ENCODE assay signal across 8 mouse cellular contexts in the genomic region with DNA sequence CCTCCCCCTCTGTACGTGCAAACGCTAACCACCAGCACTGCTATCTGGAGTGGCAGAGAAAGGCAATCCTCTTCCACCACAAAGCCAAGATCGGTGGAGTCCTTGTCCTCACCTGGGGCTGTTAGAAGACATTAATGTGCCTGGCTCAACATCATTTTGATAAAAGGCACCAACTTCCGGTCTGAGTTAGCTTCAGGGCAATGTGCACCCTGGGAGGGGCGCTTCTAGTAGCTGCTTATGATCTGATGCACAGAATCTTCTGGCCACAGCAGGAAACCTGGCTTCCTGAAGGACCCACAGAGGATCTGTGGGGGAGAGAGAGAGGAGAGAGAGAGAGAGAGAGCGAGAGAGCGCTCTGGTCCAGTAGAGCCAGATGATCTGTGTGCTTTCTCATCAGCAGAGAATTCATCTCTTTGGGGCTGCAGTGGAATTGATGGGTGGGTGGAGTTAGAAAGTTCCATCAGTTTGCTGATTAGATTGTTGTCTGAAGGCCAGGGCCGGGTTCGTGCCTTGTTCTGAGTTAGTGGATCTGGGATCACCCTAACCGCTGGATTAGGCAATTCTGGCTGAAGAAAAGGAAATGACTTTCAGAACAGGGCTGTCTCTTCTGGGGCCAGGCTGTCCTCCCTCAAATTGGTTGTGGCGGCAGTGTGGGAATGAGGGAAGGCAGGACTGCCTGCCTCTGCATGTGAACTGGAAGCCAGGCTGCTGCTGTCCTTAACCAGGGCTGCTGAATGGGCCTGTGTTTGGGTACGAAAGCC.
DNase-seq lines count a peak whose midpoint lies in the region; ATAC-seq and TF ChIP-seq lines count a peak whose summit lies in the region.

No protein-coding gene starts in this region.

- TF ChIP-seq POLR2A in bone marrow, adult 2 months (IDR thresholded peaks at IDR 0.05; ENCODE audit: borderline replicate concordance, control insufficient read depth, low read depth, low read length), result no peak

- TF ChIP-seq CTCF in bone marrow, adult 2 months (IDR thresholded peaks at IDR 0.05; ENCODE audit: control insufficient read depth, insufficient read depth, low read length), result no peak

- 3% methylated on average over 10 of the region's 12 CpGs for WGBS in bone marrow, adult 2 months
- 54% methylated on average over 10 of the region's 12 CpGs for WGBS in intestine, embryonic 16.5 days
- WGBS in forebrain, embryonic 15.5 days, result 81% methylated on average over 10 of the region's 12 CpGs
- 75% methylated on average over 10 of the region's 12 CpGs for WGBS in midbrain, embryonic 16.5 days

- no peak overlapping the region for H3K4me2 ChIP-seq in intestine, embryonic 16.5 days (ENCODE audit: low read depth, low read length)
- H3K4me2 ChIP-seq in forebrain, embryonic 15.5 days (replicated peaks), result no peak overlapping the region
- H3K4me2 ChIP-seq in midbrain, embryonic 16.5 days (ENCODE audit: low read length), result no peak overlapping the region

- peaks cover under 1% of the 10 kb centered on the region; the same call in 1 of the 2 replicates for H3K9me3 ChIP-seq in intestine, embryonic 16.5 days (ENCODE audit: control insufficient read depth, low read length)
- H3K9me3 ChIP-seq in forebrain, embryonic 15.5 days, result no peaks in the 10 kb centered on the region
- no peaks in the 10 kb centered on the region for H3K9me3 ChIP-seq in midbrain, embryonic 16.5 days (replicated peaks; ENCODE audit: control insufficient read depth, low read length, poor library complexity, severe bottlenecking)

- intact Hi-C loops in left cerebral cortex, postnatal 14 days (cut with DNase I), result no loop called here

- no peaks in the 10 kb centered on the region for H3K27me3 ChIP-seq in intestine, embryonic 16.5 days (replicated peaks; ENCODE audit: control insufficient read depth, insufficient read depth, low read length)
- H3K27me3 ChIP-seq in forebrain, embryonic 15.5 days, result no peaks in the 10 kb centered on the region
- no peaks in the 10 kb centered on the region for H3K27me3 ChIP-seq in midbrain, embryonic 16.5 days (ENCODE audit: control insufficient read depth, insufficient read depth, low read depth, low read length)

- H3K4me3 ChIP-seq in bone marrow, adult 2 months (replicated peaks; ENCODE audit: control insufficient read depth, low read depth, low read length), result no peak overlapping the region
- H3K4me3 ChIP-seq in intestine, embryonic 16.5 days (ENCODE audit: low read length), result no peak overlapping the region
- H3K4me3 ChIP-seq in forebrain, embryonic 15.5 days, result no peak overlapping the region
- H3K4me3 ChIP-seq in midbrain, embryonic 16.5 days (ENCODE audit: low read depth, low read length), result no peak overlapping the region

- no peaks in the 10 kb centered on the region; the same call in 1 of the 2 replicates for H3K4me1 ChIP-seq in bone marrow, adult 2 months (ENCODE audit: control insufficient read depth, insufficient read depth, low read length)
- H3K4me1 ChIP-seq in intestine, embryonic 16.5 days (ENCODE audit: control insufficient read depth, insufficient read depth, low read length), result peaks cover 29% of the 10 kb centered on the region
- H3K4me1 ChIP-seq in forebrain, embryonic 15.5 days, result no peaks in the 10 kb centered on the region
- H3K4me1 ChIP-seq in midbrain, embryonic 16.5 days (ENCODE audit: control insufficient read depth, insufficient read depth, low read length), result no peaks in the 10 kb centered on the region

- H3K27ac ChIP-seq in bone marrow, adult 2 months (ENCODE audit: control insufficient read depth, insufficient read depth, low read depth, low read length, poor library complexity), result peak overlapping the region; percentile 0; the same call in 1 of the 2 replicates
- peak overlapping the region; percentile 45; the same call in 1 of the 2 replicates for H3K27ac ChIP-seq in intestine, embryonic 16.5 days (ENCODE audit: low read length)
- no peak overlapping the region for H3K27ac ChIP-seq in forebrain, embryonic 15.5 days (replicated peaks)
- no peak overlapping the region for H3K27ac ChIP-seq in midbrain, embryonic 16.5 days (ENCODE audit: low read length)

- H3K9ac ChIP-seq in intestine, embryonic 16.5 days (ENCODE audit: low read depth, low read length), result no peak overlapping the region
- H3K9ac ChIP-seq in forebrain, embryonic 15.5 days (replicated peaks), result no peak overlapping the region
- H3K9ac ChIP-seq in midbrain, embryonic 16.5 days (ENCODE audit: low read depth, low read length), result no peak overlapping the region

- no peak for ATAC-seq in intestine, embryonic 16.5 days
- no peak for ATAC-seq in forebrain, embryonic 15.5 days (replicated peaks)
- ATAC-seq in midbrain, embryonic 16.5 days, result no peak

- H3K36me3 ChIP-seq in intestine, embryonic 16.5 days (ENCODE audit: control insufficient read depth, insufficient read depth, low read length), result no peaks in the 10 kb centered on the region
- H3K36me3 ChIP-seq in forebrain, embryonic 15.5 days, result no peaks in the 10 kb centered on the region
- H3K36me3 ChIP-seq in midbrain, embryonic 16.5 days (ENCODE audit: control insufficient read depth, insufficient read depth, low read length), result no peaks in the 10 kb centered on the region

- DNase-seq in adrenal gland, adult (ENCODE audit: inconsistent age in 2 of 2, low spot score in 1 of 2), result peak; percentile 36 to 55
- no peak for DNase-seq in adrenal gland, adult 18-20 months (ENCODE audit: low spot score in 2 of 2)
- DNase-seq in lung, postnatal 10 days, result peak; percentile 55
- DNase-seq in left cerebral cortex, postnatal 14 days (ENCODE audit: low spot score in 2 of 2), result no peak

Comparison
In these comparisons a context has a peak if more than half of its experiments do, and no peak if none do; other contexts are left out.
1. DNase-seq: peak in adrenal gland, adult (2 of 2) and lung, postnatal 10 days (single experiment); none in adrenal gland, adult 18-20 months (0 of 2) and left cerebral cortex, postnatal 14 days (0 of 2).
2. H3K27ac ChIP-seq: peak in bone marrow, adult 2 months (single experiment) and intestine, embryonic 16.5 days (single experiment); none in forebrain, embryonic 15.5 days (single experiment) and midbrain, embryonic 16.5 days (single experiment).